Mouse (Mus musculus): ENCODE measurements around the gene Plekha5. TPM values are rescaled to one million over a fixed set of nuclear protein-coding genes. Genes with fewer than 3 reads are reported as not detected.
"Not testable (repeated sequence)": the region's sequence is repeated elsewhere in the genome, so short reads cannot be mapped to it uniquely, and the experiment has no call there.

Plekha5 gene
- total RNA-seq, 2 experiments from 2014 or later = 78.0 to 107 TPM

DNA sequence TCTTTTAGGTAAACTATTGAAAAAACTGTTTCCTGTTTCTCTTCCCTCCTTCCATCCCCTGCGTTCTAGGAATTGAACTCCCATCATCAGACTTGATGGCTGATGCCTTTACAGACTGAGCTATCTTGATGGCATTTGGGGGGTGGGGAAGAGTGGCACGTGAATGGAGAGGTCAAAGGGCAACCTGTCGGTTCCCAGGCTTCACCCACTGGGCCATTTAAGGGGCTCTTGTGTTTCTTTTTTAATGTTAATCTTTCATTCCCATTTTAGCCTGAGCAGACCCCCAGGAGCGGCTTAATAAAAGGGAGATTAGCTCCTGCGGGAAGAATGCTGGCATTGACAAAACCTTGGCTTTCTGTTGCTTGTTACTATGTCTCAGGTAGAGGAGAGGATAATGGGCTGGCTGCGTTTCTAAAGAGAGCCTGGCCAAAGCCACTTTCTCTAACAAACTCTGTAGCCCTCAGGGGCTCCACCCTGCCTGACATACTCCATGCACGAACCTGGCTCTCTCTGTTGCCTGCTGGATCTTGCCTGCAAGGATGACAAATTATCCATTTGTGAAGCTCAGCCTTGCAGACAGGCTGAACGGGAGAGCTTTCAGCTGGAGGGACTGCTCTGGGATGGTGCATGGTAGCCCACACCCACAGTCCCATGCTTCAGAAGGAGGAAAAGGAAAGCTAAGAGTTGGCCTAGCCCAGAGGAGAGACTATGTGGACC, 179.5 kb downstream of the Plekha5 start:
- no peak for DNase-seq (ENCODE audit: extremely low spot score in 1 of 2, low spot score in 1 of 2)

DNA sequence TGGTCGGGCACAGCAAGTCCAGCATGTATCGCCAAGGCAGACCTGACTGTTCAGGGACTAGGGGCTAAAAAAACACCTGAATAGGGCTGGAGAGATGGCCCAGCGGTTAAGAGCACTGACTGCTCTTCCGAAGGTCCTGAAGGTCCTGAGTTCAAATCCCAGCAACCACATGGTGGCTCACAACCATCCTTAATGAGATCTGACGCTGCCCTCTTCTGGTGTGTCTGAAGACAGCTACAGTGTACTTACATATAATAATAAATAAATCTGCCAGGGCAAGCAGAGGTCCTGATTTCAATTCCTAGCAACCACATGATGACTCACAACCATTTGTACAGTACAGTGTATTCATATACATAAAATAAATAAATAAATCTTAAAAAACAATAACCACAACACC, 181.3 kb downstream of the Plekha5 start:
- DNase-seq (ENCODE audit: extremely low spot score in 1 of 2, low spot score in 1 of 2) = not testable (repeated sequence)

DNA sequence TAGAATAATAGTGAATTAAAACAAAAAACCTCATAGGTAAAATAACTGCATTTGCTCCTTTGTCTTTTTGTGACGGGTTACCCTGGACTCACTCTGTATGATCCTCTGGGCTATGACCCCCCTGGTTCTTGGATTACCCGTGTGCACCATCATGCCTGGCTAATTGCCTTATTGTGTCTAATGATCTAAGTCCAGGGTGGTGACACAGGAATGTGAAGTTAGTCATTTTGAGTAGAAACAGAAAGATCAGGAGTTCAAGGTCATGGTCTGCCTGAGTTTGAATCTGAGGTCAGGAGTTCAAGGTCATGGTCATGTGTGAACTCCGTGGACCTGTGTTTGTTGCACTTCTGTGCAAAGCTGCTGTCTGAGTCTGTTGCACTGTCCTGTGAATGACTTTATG, 181.9 kb downstream of the Plekha5 start:
- no peak for DNase-seq (ENCODE audit: extremely low spot score in 1 of 2, low spot score in 1 of 2)

DNA sequence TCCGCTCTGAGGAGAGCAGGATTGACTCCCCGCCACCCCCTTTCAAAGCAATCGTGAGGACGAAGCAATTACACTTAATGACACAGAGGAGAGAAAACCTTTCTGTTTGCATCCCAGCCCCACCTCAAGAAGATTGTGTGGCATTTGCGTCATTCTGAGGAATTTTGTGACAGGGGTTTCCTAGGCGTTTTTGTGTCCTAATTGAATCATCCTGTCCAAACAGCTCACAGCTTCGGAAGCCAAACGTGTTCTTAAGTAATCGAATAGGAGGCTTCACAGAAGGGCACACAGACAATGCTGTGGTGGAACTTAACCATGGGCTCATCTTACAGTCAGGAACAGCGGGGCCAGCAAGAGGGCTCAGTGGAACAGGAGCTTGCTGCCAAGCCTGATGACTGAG, 182.7 kb downstream of the Plekha5 start:
- no peak for DNase-seq (ENCODE audit: extremely low spot score in 1 of 2, low spot score in 1 of 2)

DNA sequence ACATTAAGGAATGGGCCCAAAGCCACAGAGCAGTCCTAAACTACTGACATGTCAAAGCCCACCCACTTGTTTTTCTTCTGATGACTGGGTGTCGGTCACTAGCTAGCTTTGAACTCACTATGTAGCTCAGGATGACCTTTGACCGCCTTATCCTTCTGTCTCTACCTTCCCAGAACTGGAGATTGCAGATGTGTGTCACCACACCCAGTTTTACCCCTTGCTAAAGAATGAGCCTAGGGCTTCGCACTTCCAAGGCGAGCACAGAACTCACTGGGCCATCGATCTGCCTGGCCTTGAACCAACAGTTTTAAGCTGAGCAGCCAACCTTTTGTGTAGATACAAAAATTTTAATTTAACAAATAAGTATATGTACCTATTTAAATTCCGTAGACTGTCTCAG, 184.8 kb downstream of the Plekha5 start:
- no peak for DNase-seq (ENCODE audit: extremely low spot score in 1 of 2, low spot score in 1 of 2)

DNA sequence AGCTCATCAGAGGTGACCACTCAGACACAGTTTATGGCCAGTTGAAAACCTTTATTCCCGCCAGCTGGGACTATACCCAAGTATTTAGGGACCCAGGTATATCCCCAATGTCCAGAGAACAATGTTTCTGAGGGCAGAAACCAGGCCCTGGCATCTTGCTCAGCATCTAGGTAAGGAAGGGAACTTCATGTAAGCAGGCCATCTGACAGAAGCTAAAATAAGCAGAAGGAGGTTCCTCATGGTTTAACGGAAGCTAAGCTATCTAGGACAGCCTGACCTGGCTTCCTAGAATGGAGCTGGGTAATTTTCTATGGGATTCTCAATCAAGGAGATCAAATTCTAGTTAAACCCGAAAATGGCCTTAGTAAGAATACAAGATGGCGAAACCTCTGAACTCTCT, 185.7 kb downstream of the Plekha5 start:
- DNase-seq (ENCODE audit: extremely low spot score in 1 of 2, low spot score in 1 of 2) = no peak

DNA sequence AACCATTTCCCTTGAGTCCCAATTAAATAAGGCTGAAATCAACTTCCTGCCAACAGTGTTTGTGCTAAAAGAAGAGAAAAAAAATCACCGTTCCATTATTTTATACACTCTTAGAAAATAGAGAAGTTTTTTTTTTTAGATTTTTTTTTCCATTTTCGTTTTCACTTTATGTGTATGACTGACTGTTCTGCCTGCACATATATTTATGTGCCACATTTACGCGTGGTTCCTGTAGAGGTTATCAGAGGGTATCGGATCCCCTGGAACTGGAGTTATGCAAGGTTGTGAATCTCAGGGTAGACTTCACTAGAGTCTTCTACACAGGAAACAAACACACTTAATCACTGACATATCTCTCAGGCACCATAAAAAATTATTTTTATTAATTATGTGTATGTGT, 186.3 kb downstream of the Plekha5 start:
- DNase-seq (ENCODE audit: extremely low spot score in 1 of 2, low spot score in 1 of 2) = no peak

DNA sequence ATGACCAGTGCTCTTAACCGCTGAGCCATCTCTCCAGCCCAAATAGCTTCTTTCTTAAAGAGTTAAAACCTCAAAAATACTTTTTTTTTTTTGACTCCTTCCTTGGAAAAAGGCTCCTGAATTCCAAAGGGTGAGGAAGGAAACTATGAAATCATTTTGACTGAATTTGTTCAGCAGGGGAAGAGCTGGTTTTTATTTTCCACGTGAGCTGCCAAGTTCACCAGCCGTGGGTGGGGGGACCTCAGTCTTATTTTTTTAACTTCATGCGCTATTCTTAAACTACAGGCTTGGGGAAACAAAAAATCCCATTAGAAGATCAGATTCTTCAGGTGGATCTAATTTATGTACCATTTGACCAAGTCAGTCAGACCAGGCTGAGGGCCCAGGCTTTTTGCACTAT, 187.4 kb downstream of the Plekha5 start:
- no peak for DNase-seq (ENCODE audit: extremely low spot score in 1 of 2, low spot score in 1 of 2)

DNA sequence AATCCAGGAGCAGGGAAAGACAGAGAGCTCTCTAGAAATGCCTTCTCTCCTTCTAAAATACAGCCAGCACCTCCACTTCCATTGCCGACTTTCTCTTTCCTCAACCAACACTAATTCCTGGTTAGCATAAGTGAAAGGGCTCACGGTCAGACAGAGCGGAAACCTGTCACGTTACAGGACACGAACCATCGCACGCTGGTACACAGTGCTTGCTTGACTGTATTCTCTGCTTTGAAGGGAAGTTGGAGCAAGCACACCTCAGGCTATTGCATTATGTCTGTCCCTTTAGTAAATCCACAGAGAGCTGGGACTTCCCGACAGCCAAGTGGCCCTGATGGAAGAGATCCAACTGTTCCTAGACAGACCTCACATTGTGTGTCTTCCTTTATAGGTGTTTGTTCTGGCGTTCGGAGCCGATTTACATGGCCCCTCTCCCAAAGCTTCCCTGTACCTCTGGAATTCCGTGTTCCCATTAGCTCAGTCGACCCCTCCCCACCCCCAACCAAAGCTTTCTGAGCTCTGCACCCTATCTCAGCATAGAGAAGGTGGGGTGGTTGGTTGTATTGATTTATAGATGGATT, 188.1 kb downstream of the Plekha5 start:
- DNase-seq (ENCODE audit: extremely low spot score in 1 of 2, low spot score in 1 of 2) = no peak

DNA sequence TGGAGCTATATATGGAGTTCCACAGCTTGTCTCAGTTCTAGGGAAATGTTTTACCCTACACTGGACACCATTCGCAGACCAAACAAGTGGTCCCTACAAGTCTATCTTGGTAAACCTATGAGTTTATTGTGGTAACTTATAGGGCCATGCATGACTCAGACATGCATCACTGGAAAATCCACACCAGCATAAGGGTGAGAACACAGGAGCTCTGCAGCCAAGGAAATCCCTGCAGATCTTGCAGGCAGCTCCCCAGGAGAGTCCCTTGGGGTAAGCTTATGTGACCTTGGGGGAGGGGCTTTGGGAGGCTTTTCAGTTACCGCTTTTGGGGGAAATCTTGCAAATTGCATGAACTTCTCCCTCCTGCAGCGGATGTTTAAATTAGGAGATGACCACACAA, 190.0 kb downstream of the Plekha5 start:
- no peak for DNase-seq (ENCODE audit: extremely low spot score in 1 of 2, low spot score in 1 of 2)

DNA sequence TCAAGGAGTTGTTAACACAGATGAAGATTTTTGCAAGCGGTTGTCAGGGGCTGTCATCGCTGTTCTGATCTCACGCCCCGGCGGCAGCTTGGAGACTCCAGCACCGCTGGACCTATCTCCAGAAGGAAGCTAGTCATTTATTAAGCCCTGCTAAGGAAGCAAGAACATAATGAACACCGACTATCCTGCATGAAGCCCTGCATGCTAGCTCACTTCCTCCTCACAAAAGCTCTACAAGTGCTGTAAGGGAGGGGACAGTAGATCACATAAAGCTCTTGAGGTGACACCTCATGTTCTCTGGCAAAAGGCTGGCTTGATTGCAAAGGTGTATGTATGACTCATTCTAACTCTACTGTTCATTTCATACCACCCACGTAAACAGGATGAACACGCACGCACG, 190.9 kb downstream of the Plekha5 start:
- DNase-seq (ENCODE audit: extremely low spot score in 1 of 2, low spot score in 1 of 2) = no peak

DNA sequence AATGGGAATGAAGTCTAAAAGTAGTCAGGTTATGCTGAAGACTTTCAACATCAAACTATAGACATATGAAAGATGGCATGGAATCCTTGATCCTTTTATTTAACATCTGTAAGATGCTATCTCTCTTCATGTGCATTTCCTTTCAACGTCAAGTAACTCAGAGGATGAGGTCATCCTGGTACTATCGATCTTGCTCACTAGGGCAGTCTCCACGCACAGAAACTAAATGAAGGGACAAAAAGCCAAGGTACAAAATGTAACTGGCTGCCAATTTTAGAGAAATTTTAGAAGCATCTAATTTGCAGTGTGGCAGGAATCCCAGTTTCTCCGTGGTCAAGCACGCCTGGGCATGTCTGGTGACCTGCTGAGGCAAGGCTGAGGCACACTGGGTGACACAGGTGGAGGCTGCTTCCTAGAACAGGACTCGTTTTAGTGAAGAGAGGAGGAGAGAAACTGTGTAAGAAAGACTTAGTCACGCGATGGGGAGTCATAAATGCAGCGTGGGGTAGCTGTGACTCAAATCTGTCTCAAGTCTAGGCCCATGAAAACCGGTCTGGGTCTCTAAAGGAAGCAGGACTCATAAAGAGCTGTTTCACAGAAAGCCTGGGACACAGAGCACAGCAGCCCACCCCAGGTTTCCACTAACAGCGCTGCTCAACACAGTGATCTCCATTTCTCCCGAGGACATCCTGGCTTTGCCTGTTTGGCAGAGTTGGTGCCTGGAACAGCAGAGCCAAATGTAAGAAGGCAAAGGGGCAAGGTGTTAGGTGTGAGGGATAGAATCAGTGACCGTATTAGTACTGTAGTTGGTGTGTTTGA, 196.9 kb downstream of the Plekha5 start:
- DNase-seq (ENCODE audit: extremely low spot score in 1 of 2, low spot score in 1 of 2) = no peak

DNA sequence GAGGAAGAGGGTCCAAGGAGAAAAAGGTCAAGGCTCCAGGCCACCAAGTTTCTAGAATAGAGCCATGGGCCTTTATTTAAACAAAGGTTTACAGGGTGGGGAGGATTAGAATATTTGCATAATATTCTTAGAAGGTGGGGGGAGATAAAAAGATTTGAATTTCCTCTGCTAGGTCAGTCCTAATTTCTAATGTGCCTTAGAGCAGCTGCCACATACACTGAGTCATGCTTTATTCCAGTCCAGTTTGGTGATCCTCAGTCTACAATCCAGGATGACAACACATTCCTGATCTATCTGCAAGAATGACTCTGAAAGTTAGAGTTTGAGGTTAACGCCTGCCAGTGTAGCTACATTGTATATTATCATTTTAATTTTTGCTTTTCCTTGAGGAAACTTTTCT, 197.8 kb downstream of the Plekha5 start:
- no peak for DNase-seq (ENCODE audit: extremely low spot score in 1 of 2, low spot score in 1 of 2)

DNA sequence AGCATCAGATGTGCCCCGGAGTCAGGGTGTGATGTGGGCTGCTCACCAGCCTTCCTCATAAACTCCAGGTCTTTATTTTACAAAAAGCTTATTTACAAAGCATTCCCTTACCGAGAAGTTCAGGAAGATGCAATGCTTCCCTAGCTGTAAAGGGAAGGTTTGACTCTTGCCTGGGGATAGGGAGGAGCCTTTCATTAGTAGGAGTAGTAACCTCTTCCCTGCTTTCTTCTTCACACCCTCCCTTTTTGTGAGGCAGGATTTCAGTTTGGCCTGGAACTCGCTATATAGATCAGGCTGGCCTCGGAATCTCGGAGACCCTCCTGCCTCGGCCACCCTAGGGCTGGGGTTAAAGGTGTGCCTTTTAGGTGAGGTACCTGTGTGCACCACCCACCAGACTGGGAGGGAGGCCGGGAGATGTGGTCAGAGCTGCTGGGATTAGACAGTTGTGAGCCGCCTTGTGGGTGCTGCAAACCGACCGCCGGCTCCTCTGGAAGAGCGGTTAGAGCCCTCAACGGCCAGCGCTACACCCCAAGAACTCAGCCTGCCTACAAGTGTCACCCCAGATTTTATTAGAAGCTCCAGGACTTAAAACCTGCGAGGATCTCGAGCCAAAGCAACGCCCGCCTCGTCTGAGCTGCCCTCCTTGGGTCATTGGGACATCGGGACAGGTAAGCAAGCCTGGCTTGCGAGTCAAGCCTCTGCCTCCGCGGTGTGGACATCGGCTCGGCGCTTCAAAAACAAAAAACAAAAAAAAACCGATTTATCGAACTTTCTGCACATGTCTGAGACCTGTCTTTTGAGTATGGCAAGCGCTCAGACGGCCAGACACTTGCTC, 198.8 kb downstream of the Plekha5 start, which contains the start of gene Aebp2:
Aebp2 (plus strand) TSS at position 273 of the 835 bp plus-strand sequence.
- no peak for DNase-seq (ENCODE audit: extremely low spot score in 1 of 2, low spot score in 1 of 2)

DNA sequence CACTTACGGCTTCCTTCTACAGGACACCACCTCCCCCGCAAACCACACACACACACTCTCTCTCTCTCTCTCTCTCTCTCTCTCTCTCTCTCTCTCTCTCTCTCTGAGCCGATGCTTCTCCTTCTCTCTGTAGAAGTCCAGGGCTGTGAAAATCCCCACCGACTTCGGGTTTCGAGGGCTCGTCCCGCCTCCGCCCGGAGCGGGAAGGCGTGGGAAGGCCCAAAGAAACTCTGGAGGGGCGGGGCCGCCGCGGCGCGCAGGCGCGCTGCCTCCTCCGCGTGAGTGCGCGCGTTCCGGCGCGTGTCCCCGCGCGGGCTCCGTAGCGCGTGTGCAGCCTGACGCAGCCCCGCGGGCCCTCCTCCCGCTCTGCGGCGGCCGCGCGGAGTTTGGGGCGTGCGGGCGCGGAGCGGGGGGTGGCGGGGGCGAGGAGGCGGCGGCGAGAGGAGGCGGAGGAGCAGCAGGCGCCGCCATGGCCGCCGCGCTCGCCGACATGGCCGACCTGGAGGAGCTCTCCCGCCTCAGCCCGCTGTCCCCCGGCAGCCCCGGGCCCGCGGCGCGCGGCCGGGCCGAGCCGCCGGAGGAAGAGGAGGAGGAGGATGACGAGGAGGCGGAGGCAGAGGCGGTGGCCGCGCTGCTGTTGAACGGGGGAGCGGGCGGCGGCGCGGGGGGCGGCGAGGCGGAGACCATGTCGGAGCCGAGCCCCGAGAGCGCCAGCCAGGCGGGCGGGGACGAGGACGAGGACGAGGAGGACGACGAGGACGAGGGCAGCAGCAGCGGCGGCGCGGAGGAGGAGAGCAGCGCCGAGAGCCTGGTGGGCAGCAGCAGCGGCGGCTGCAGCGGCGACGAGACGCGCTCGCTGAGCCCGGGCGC, 199.6 kb downstream of the Plekha5 start:
- peak; percentile 80 to 88 for DNase-seq (ENCODE audit: extremely low spot score in 1 of 2, low spot score in 1 of 2)

DNA sequence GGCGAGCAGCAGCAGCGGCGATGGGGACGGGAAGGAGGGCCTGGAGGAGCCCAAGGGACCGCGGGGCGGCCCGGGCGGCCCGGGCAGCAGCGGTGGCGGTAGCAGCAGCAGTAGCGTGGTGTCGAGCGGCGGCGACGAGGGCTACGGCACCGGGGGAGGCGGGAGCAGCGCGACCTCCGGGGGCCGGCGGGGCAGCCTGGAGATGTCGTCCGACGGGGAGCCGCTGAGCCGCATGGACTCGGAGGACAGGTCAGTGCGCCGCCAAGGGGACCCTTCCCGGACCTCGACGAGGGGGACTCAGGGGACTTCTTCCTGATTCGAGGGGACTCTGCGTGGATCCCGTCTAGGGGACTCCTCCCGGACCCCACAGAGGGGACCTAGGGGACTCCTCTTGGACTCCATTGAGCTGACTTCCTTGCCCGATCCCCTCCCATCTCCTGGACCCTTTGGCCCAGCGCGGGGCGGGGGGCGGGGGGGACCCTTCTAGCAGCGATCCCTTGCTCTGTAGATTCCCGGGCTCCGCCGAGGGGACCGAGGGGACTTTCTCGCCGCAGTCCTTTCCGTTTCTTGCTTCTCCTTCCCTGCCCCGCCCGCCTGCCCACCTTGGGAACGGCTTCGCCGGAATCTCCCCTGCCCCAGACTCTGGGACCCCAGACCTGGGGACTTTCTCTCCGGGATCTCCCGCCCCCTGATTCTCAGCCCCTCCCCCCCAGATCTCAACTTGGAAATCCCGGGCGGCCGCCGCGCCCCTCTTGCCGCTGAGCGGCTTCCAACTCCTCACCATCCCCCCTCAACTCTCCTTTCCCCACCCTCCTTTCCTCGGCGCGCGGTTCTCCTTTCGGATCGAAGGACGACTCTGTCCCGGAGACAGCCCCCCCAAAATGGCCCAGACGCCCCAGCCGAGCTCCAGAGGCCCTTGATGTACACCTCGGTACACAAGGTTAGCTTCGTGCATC, 200.5 kb downstream of the Plekha5 start:
- DNase-seq (ENCODE audit: extremely low spot score in 1 of 2, low spot score in 1 of 2) = peak in 1 of 2 experiments; percentile 24

DNA sequence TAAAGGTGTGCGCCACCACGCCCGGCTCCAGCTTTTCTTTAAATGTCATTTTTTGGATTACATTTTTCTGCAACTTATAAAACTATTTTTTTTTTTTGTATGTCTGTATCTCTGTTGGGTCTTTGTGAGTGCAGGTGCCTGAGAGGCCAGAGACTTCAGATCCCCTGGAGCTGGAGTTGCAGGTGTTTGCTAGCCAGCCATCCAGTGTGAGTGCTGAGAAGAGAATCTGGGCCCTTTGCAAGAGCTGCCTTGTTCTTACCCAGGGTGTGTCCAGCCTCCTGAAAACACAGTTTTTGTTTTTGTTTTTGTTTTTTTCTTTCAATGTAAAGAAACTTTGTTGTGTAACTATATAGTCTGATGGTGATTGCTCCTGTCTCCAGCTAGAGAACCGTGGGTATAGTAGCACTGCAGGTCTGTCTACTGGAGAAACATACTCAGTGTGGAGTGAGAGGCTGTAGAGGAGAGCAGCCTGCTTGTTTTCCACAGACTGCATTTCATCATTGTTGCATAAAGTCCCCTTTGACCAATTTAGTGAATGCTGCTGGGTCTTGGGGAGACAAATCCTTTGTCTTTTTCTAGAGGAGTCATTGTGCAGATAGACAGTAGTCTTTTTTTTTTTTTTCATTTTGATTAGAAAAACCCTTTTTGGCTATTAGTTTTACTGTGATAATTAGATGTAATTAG, 205.5 kb downstream of the Plekha5 start:
- DNase-seq (ENCODE audit: extremely low spot score in 1 of 2, low spot score in 1 of 2) = no peak

DNA sequence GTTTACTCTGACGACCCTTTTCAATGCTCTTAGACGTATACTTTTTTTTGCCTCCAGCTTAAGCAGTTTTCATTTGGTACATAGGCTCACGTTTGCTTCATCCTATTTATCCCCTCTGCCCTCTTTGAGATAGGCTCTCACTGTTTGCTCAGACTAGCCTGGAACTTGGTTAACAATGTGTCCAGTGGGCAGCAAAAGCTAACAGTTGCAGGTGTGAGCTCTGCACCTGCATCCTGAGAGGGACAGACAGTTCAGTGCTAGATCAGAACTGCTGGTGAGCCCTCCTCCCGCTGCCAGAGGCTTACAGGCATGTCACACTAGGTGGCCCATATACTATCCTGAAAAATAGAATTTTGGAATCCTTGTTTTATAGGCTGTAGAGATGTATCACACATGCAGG, 206.5 kb downstream of the Plekha5 start:
- no peak for DNase-seq (ENCODE audit: extremely low spot score in 1 of 2, low spot score in 1 of 2)
